Mouse (Mus musculus) CH12.LX (cell line): ENCODE results near the gene Rprml. TPM values are rescaled to one million over a fixed set of nuclear protein-coding genes. Genes with fewer than 3 reads are reported as not detected.

Experiments
- DNase-seq: peaks from one replicate; pipeline ENCODE4 v3.0.0-alpha.2; 2013; ENCODE audit errors: extremely low read depth
- H3K27ac ChIP-seq: 2 replicates; pipeline ENCODE4 v1.5.1; 2012; ENCODE audit warnings: low read depth, mild to moderate bottlenecking, control low read depth, moderate library complexity; ENCODE audit not compliant: insufficient read depth
- H3K27me3 ChIP-seq: replicated peaks from 2 replicates; pipeline ENCODE3; 2012; ENCODE audit warnings: inconsistent platforms
- H3K36me3 ChIP-seq, 2 experiments: replicated peaks in 1 of 2; 2 replicates each; pipeline versions ENCODE3 to v1.6.1; 2012; ENCODE audit warnings: inconsistent platforms in 1 of 2, low read length in 1 of 2, mild to moderate bottlenecking in 1 of 2, mixed read lengths in 1 of 2, moderate library complexity in 1 of 2; ENCODE audit not compliant: control insufficient read depth in 1 of 2, insufficient read depth in 1 of 2
- H3K4me1 ChIP-seq, 2 experiments: 2 replicates each; pipeline ENCODE4 v1.6.1; 2012; ENCODE audit warnings: inconsistent platforms in 1 of 2, moderate library complexity in 1 of 2; ENCODE audit not compliant: insufficient read depth in 2 of 2, control insufficient read depth in 1 of 2
- H3K4me2 ChIP-seq: 2 replicates; pipeline ENCODE4 v1.6.1; 2012; ENCODE audit warnings: low read depth, mild to moderate bottlenecking, control low read depth; ENCODE audit not compliant: poor library complexity, insufficient read depth, severe bottlenecking
- H3K4me3 ChIP-seq, 3 experiments: fragments of 150-350 bp in 1 of 3; sonication (generic) in 1 of 3; replicated peaks in 1 of 3; 2 replicates each; pipeline versions ENCODE3 to v1.5.1; 2011 to 2012; ENCODE audit warnings: low read depth in 2 of 3, low read length in 2 of 3, mild to moderate bottlenecking in 2 of 3, moderate library complexity in 2 of 3, control low read depth in 1 of 3, improper control_type of control experiment in 1 of 3, inconsistent platforms in 1 of 3, mixed read lengths in 1 of 3; ENCODE audit not compliant: poor library complexity in 1 of 3
- H3K79me2 ChIP-seq: replicated peaks from 2 replicates; pipeline ENCODE4 v1.6.1; 2012; ENCODE audit warnings: mild to moderate bottlenecking, moderate library complexity; ENCODE audit not compliant: control insufficient read depth, poor library complexity, insufficient read depth, severe bottlenecking; ENCODE audit errors: extremely low read depth
- H3K9ac ChIP-seq: 2 replicates; pipeline ENCODE4 v1.6.1; 2012; ENCODE audit warnings: low read depth, mild to moderate bottlenecking, control low read depth, moderate library complexity; ENCODE audit not compliant: insufficient read depth
- H3K9me3 ChIP-seq: replicated peaks from 2 replicates; pipeline ENCODE3; 2012; ENCODE audit warnings: low read length, inconsistent platforms, mixed read lengths
- CHD1 ChIP-seq: IDR thresholded peaks from 2 replicates; pipeline ENCODE4 v1.6.1; 2012; ENCODE audit warnings: low read depth, low read length, improper control_type of control experiment, inconsistent platforms
- CHD2 ChIP-seq: IDR thresholded peaks from 2 replicates; pipeline ENCODE4 v1.6.1; 2011; ENCODE audit warnings: low read length, improper control_type of control experiment
- CTCF ChIP-seq, 2 experiments: IDR thresholded peaks in 1 of 2; conservative IDR thresholded peaks in 1 of 2; 2 replicates each; pipeline ENCODE4 v1.5.1; 2011 to 2012; ENCODE audit warnings: low read depth in 2 of 2, low read length in 2 of 2, improper control_type of control experiment in 1 of 2, inconsistent platforms in 1 of 2, mild to moderate bottlenecking in 1 of 2, moderate library complexity in 1 of 2
- E2F4 ChIP-seq: IDR thresholded peaks from 2 replicates; pipeline ENCODE4 v1.6.1; 2011; ENCODE audit warnings: low read depth, low read length, improper control_type of control experiment; ENCODE audit not compliant: insufficient replicate concordance
- ELF1 ChIP-seq: IDR thresholded peaks from 2 replicates; pipeline ENCODE4 v1.6.1; 2014; ENCODE audit warnings: low read depth, mild to moderate bottlenecking, inconsistent platforms, low read length, improper control_type of control experiment
- EP300 ChIP-seq: IDR thresholded peaks from 2 replicates; pipeline ENCODE4 v1.6.1; 2011; ENCODE audit warnings: low read length, improper control_type of control experiment
- ETS1 ChIP-seq: conservative IDR thresholded peaks from 2 replicates; pipeline ENCODE4 v1.6.1; 2012; ENCODE audit warnings: low read depth, mild to moderate bottlenecking, inconsistent platforms, low read length, improper control_type of control experiment, moderate library complexity
- HCFC1 ChIP-seq: IDR thresholded peaks from 2 replicates; pipeline ENCODE4 v1.6.1; 2012; ENCODE audit warnings: low read depth, mild to moderate bottlenecking, inconsistent platforms, low read length, improper control_type of control experiment
- IRF4 ChIP-seq: IDR thresholded peaks from 2 replicates; pipeline ENCODE4 v1.6.1; 2014; ENCODE audit warnings: low read depth, mild to moderate bottlenecking, inconsistent platforms, low read length, improper control_type of control experiment
- JUND ChIP-seq: conservative IDR thresholded peaks from 2 replicates; pipeline ENCODE4 v1.6.1; 2011; ENCODE audit warnings: low read depth, low read length, improper control_type of control experiment
- MAFK ChIP-seq: IDR thresholded peaks from 2 replicates; pipeline ENCODE4 v1.6.1; 2011; ENCODE audit warnings: low read length, improper control_type of control experiment; ENCODE audit not compliant: insufficient replicate concordance
- MAX ChIP-seq: IDR thresholded peaks from 2 replicates; pipeline ENCODE4 v1.6.1; 2011; ENCODE audit warnings: low read length, improper control_type of control experiment
- MAZ ChIP-seq: IDR thresholded peaks from 2 replicates; pipeline ENCODE4 v1.6.1; 2012; ENCODE audit warnings: low read depth, mild to moderate bottlenecking, inconsistent platforms, low read length, improper control_type of control experiment, moderate library complexity
- MXI1 ChIP-seq: IDR thresholded peaks from 2 replicates; pipeline ENCODE4 v1.6.1; 2011; ENCODE audit warnings: mild to moderate bottlenecking, low read depth, low read length, improper control_type of control experiment
- MYC ChIP-seq: IDR thresholded peaks from 2 replicates; pipeline ENCODE4 v1.6.1; 2011; ENCODE audit warnings: low read depth, mild to moderate bottlenecking, improper control_type of control experiment, low read length
- NELFE ChIP-seq: IDR thresholded peaks from 2 replicates; pipeline ENCODE4 v1.6.1; 2011; ENCODE audit warnings: low read depth, low read length, improper control_type of control experiment
- NRF1 ChIP-seq: IDR thresholded peaks from 2 replicates; pipeline ENCODE4 v1.6.1; 2014; ENCODE audit warnings: low read depth, mild to moderate bottlenecking, inconsistent platforms, low read length, improper control_type of control experiment, moderate library complexity
- RAD21 ChIP-seq: IDR thresholded peaks from 2 replicates; pipeline ENCODE4 v1.6.1; 2011; ENCODE audit warnings: low read depth, mild to moderate bottlenecking, low read length, improper control_type of control experiment, moderate library complexity
- RCOR1 ChIP-seq: conservative IDR thresholded peaks from 2 replicates; pipeline ENCODE4 v1.6.1; 2012; ENCODE audit warnings: low read depth, mild to moderate bottlenecking, inconsistent platforms, low read length, improper control_type of control experiment
- SIN3A ChIP-seq: IDR thresholded peaks from 2 replicates; pipeline ENCODE4 v1.6.1; 2012; ENCODE audit warnings: low read length, improper control_type of control experiment, inconsistent platforms
- SMC3 ChIP-seq: IDR thresholded peaks from 2 replicates; pipeline ENCODE4 v1.6.1; 2011; ENCODE audit warnings: low read depth, low read length, improper control_type of control experiment
- TCF12 ChIP-seq: IDR thresholded peaks from 2 replicates; pipeline ENCODE4 v1.6.1; 2014; ENCODE audit warnings: low read depth, mild to moderate bottlenecking, inconsistent platforms, low read length, improper control_type of control experiment
- UBTF ChIP-seq: IDR thresholded peaks from 2 replicates; pipeline ENCODE4 v1.6.1; 2012; ENCODE audit warnings: low read depth, mild to moderate bottlenecking, inconsistent platforms, low read length, improper control_type of control experiment, moderate library complexity
- USF1 ChIP-seq: IDR thresholded peaks from 2 replicates; pipeline ENCODE4 v1.6.1; 2014; ENCODE audit warnings: low read depth, mild to moderate bottlenecking, inconsistent platforms, low read length, improper control_type of control experiment
- USF2 ChIP-seq: conservative IDR thresholded peaks from 2 replicates; pipeline ENCODE4 v1.6.1; 2011; ENCODE audit warnings: low read depth, low read length, improper control_type of control experiment
- ZC3H11A ChIP-seq: IDR thresholded peaks from 2 replicates; pipeline ENCODE4 v1.6.1; 2012; ENCODE audit warnings: low read depth, mild to moderate bottlenecking, inconsistent platforms, low read length, improper control_type of control experiment
- ZKSCAN1 ChIP-seq: IDR thresholded peaks from 2 replicates; pipeline ENCODE4 v1.6.1; 2012; ENCODE audit warnings: low read depth, inconsistent platforms, low read length, improper control_type of control experiment, borderline replicate concordance
- dilution Hi-C: fragments of 300-500 bp; cut with MboI; formaldehyde crosslinking; loops from 2 replicates; pipeline ENCODE4 v1.14.3; 2020; ENCODE audit warnings: low sequenced_read_pairs; ENCODE audit not compliant: extremely low pct_unique_long_range_greater_than_20kb, extremely low pct_ligation_motif_present
- in situ Hi-C: fragments of 300-500 bp; cut with MboI; formaldehyde crosslinking; loops from 3 replicates; pipeline ENCODE4 v1.14.3; 2019; ENCODE audit warnings: low sequenced_read_pairs, low pct_ligation_motif_present, low pct_unique_long_range_greater_than_20kb, mixed read lengths
- polyA plus RNA-seq: library from polyadenylated mRNA; unstranded; fragments of >175 nt; gene quantifications from 2 replicates; pipeline ENCODE4 v1.2.1, GENCODE M21; 2012; ENCODE audit warnings: low read depth; ENCODE audit not compliant: insufficient read length
- total RNA-seq, 2 experiments: library from RNA; depleted of rRNA; stranded (reverse); fragments of 300-350 nt in 1 of 2; fragments of >200 nt in 1 of 2; gene quantifications; 2 replicates each; pipeline ENCODE4 v1.2.3; 2012 to 2014

The Rprml gene
- total and polyA plus RNA-seq, 3 experiments: not detected

DNA sequence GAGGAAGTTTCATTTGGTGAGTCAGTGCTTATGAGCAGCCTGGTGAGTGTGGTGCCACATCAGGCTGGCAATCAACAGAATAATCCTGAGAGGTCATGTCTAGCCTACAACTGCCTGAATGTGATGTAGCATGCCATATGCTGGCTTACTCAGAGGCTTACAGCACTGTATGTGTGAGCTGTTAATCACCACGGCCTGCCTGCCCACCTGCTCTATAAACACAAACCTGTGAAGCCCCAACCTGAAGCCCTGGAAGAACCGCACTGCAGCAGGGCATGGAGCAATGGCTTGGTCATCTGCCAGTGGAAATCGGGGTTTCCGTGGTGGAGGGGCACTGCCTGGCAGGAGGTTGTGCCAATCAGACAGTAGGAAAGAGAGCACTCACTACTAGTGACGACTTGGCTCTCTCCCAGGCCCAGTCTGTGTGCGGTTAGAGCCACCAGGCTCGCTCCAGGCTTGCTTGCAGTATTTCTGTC lies 35.9 kb downstream of the Rprml start:
- Histone ChIP-seq H3K79me2 (peaks cover 16% of the 10 kb centered on the region), H3K36me3 (peaks cover 79 to 99% of the 10 kb centered on the region in 2 experiments), H3K4me1 (peaks cover 3 to 22% of the 10 kb centered on the region in 2 experiments; a peak in 3 of 4 replicates), H3K4me2 (no peak overlapping the region), H3K27me3 (no peaks in the 10 kb centered on the region), H3K27ac (no peak overlapping the region), H3K9ac (no peak overlapping the region), H3K4me3 (no peak overlapping the region), H3K9me3 (no peaks in the 10 kb centered on the region)
- TF ChIP-seq MAFK: no peak
- TF ChIP-seq SIN3A: no peak
- no peak for TF ChIP-seq CHD1
- no peak for TF ChIP-seq ETS1
- TF ChIP-seq ZC3H11A: no peak
- no peak for TF ChIP-seq NRF1
- TF ChIP-seq RCOR1: no peak
- TF ChIP-seq CTCF (conservative IDR thresholded peaks at IDR 0.05 in 1 of 2, IDR thresholded peaks at IDR 0.05 in 1 of 2; ENCODE audit: low read depth in 2 of 2, low read length in 2 of 2): no peak
- TF ChIP-seq MAX: no peak
- TF ChIP-seq IRF4: no peak
- no peak for TF ChIP-seq RAD21
- TF ChIP-seq ELF1: no peak
- TF ChIP-seq NELFE: no peak
- no peak for TF ChIP-seq CHD2
- no peak for TF ChIP-seq SMC3
- no peak for TF ChIP-seq JUND
- TF ChIP-seq USF2: no peak
- TF ChIP-seq TCF12: no peak
- TF ChIP-seq ZKSCAN1: no peak
- no peak for TF ChIP-seq USF1
- DNase-seq: no peak
- in situ Hi-C loops: no loop called here
- dilution Hi-C loops: no loop called here

DNA sequence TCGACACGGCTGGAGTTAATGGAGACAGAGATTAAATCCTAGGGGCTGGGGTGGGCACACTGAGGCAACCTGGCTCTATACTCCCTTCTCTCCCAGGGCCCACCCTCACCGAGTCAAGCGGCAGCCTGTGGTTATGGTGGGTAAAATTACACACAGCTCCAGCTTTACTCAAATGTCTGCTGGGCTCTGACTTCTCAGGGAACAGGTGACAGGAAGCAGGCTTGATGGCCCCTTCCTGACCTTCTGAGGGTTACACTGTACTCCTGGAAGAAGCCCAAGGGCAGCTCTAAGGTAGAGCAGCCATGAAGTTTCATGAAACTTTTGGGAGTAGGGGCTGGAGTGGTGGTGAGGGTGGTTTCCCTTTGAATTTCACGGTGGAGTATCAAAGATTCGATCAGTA lies 37.3 kb downstream of the Rprml start:
- Histone ChIP-seq H3K4me3 (no peak overlapping the region), H3K27ac (no peak overlapping the region), H3K4me1 (peaks cover 3 to 26% of the 10 kb centered on the region in 2 experiments; a peak in 3 of 4 replicates)

More for the DNA sequence above, 37.3 kb downstream of the Rprml start:
- Histone ChIP-seq H3K9me3 (no peaks in the 10 kb centered on the region), H3K9ac (no peak overlapping the region), H3K4me2 (no peak overlapping the region), H3K79me2 (peaks cover 28% of the 10 kb centered on the region)
- dilution Hi-C loops (no loop called here), in situ Hi-C loops (no loop called here)
- no peak for DNase-seq
- TF ChIP-seq ZC3H11A (no peak), SMC3 (no peak), MAZ (no peak), CTCF (conservative IDR thresholded peaks at IDR 0.05 in 1 of 2, IDR thresholded peaks at IDR 0.05 in 1 of 2; ENCODE audit: low read depth in 2 of 2, low read length in 2 of 2) (no peak), CHD1 (no peak), IRF4 (no peak), MXI1 (no peak), UBTF (no peak), E2F4 (no peak), JUND (no peak), USF1 (no peak), ZKSCAN1 (no peak), HCFC1 (no peak), MYC (no peak), EP300 (no peak), TCF12 (no peak)
- TF ChIP-seq, all 38 proteins: peak for 0
- H3K27me3 ChIP-seq: no peaks in the 10 kb centered on the region
- peaks cover 67 to 95% of the 10 kb centered on the region in 2 experiments for H3K36me3 ChIP-seq
